Mouse (Mus musculus): ENCODE measurements around the gene Onecut3. TPM values are rescaled to one million over a fixed set of nuclear protein-coding genes. Genes with fewer than 3 reads are reported as not detected.

The Onecut3 gene
- not detected for total RNA-seq (2023)

GRCm38 (mm10) chr10:80494732-80495131 lies at the start of gene Onecut3:
TSS of gene Onecut3 (plus strand) at chr10:80494835.

GRCm38 (mm10) chr10:80538710-80539394 lies 44.2 kb downstream of the Onecut3 start, which contains the start of gene Atp8b3:
TSS of gene Atp8b3 (minus strand) at chr10:80539124.

GRCm38 (mm10) chr10:80561116-80561944 lies 66.7 kb downstream of the Onecut3 start, which contains the start of gene Rexo1:
TSS of gene Rexo1 (minus strand) at chr10:80561560.

Other genes starting within 250 kb of the Onecut3 start
- 94.3 TPM for gene Ndufs7, start 245.7 kb upstream of the Onecut3 start, total RNA-seq (2023)
- gene Gamt, start 233.8 kb upstream of the Onecut3 start, total RNA-seq (2023), result not detected
- 161 TPM for gene Dazap1, start 233.3 kb upstream of the Onecut3 start, total RNA-seq (2023)
- gene Rps15, start 202.4 kb upstream of the Onecut3 start, total RNA-seq (2023), result 3,989 TPM
- gene Apc2, start 198.9 kb upstream of the Onecut3 start, total RNA-seq (2023), result not detected
- 23.6 TPM for gene 2310011J03Rik, start 174.3 kb upstream of the Onecut3 start, total RNA-seq (2023)
- 3.0 TPM for gene Pcsk4, start 165.3 kb upstream of the Onecut3 start, total RNA-seq (2023)
- 0.24 TPM for gene Reep6, start 164.9 kb upstream of the Onecut3 start, total RNA-seq (2023)
- gene Adamtsl5, start 146.4 kb upstream of the Onecut3 start, total RNA-seq (2023), result not detected
- gene Plk5, start 138.4 kb upstream of the Onecut3 start, total RNA-seq (2023), result not detected
- 6.2 TPM for gene Mex3d, start 107.2 kb upstream of the Onecut3 start, total RNA-seq (2023)
- gene Mbd3, start 95.3 kb upstream of the Onecut3 start, total RNA-seq (2023), result 122 TPM
- gene Uqcr11, start 88.0 kb upstream of the Onecut3 start, total RNA-seq (2023), result 59.9 TPM
- gene Tcf3, start 61.2 kb upstream of the Onecut3 start, total RNA-seq (2023), result 102 TPM
- gene Atp8b3, start 44.3 kb downstream of the Onecut3 start, total RNA-seq (2023), result not detected
- 128 TPM for gene Rexo1, start 66.7 kb downstream of the Onecut3 start, total RNA-seq (2023)
- gene Klf16, start 82.5 kb downstream of the Onecut3 start, total RNA-seq (2023), result 27.5 TPM
- 52.0 TPM for gene Abhd17a, start 95.5 kb downstream of the Onecut3 start, total RNA-seq (2023)
- 46.9 TPM for gene Scamp4, start 108.0 kb downstream of the Onecut3 start, total RNA-seq (2023)
- gene Adat3, start 108.0 kb downstream of the Onecut3 start, total RNA-seq (2023), result 6.0 TPM
- 4.5 TPM for gene Gm49322, start 111.2 kb downstream of the Onecut3 start, total RNA-seq (2023)
- 209 TPM for gene Csnk1g2, start 128.0 kb downstream of the Onecut3 start, total RNA-seq (2023)
- 20.7 TPM for gene Btbd2, start 162.2 kb downstream of the Onecut3 start, total RNA-seq (2023)
- gene Mknk2, start 183.3 kb downstream of the Onecut3 start, total RNA-seq (2023), result 330 TPM
- 138 TPM for gene Mob3a, start 207.1 kb downstream of the Onecut3 start, total RNA-seq (2023)
- 45.1 TPM for gene Izumo4, start 207.3 kb downstream of the Onecut3 start, total RNA-seq (2023)
- gene Ap3d1, start 247.4 kb downstream of the Onecut3 start, total RNA-seq (2023), result 123 TPM